Mouse (Mus musculus): ENCODE measurements around the gene E030030I06Rik. TPM values are rescaled to one million over a fixed set of nuclear protein-coding genes. Genes with fewer than 3 reads are reported as not detected.
"Not testable (repeated sequence)": the region's sequence is repeated elsewhere in the genome, so short reads cannot be mapped to it uniquely, and the experiment has no call there.

E030030I06Rik gene
- polyA plus RNA-seq, 2 experiments: 10.6 to 16.7 TPM

DNA sequence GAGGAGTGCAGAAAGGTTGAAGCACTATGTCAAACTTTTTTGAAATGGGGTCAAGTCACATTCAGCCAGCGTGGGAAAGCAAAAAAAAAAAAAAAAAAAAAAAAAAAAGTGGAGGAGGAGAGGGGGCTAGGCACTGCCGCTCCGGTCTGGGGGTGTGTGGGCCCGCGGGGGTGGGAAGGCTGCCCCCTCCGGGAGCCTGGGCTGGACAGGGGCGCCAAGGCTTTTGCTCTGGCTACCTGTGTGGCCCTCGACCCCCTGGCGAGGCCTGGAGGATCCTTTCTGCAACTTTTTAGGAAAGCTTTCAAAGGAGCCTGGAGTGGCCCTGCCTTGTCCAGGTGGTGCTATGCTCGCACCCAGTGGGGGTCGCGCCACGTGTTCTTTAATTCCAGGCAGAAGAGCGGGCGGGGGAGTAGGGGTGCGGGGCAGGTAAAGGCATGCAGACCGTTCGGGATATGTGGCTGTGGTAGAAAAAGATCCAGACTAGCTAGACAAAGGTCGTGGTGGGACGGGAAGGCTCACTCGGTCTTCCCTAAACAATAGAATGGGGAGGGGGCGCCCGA is 10.6 kb upstream of the E030030I06Rik start:
- H3K27me3 ChIP-seq (ENCODE audit: control insufficient read depth, insufficient read depth, low read length): peaks cover 57% of the 10 kb centered on the region
- no peak overlapping the region for H3K4me3 ChIP-seq (replicated peaks; ENCODE audit: low read length)
- no peak for TF ChIP-seq POLR2A (IDR thresholded peaks at IDR 0.05; ENCODE audit: borderline replicate concordance, extremely low read depth, insufficient read depth, insufficient read length)
- no peak for DNase-seq (ENCODE audit: low spot score)
- H3K9me3 ChIP-seq (ENCODE audit: control insufficient read depth, low read length): no peaks in the 10 kb centered on the region
- no peaks in the 10 kb centered on the region for H3K4me1 ChIP-seq (ENCODE audit: control insufficient read depth, insufficient read depth, low read length)
- no peak overlapping the region for H3K27ac ChIP-seq (replicated peaks; ENCODE audit: low read depth, low read length)
- no peak overlapping the region for H3K9ac ChIP-seq (ENCODE audit: low read depth, low read length, severe bottlenecking)
- no peak overlapping the region for H3K4me2 ChIP-seq (replicated peaks; ENCODE audit: low read depth, low read length, severe bottlenecking)
- WGBS: 1% methylated on average over 22 of the region's 23 CpGs
- no peaks in the 10 kb centered on the region for H3K36me3 ChIP-seq (ENCODE audit: control insufficient read depth, insufficient read depth, low read length)
- ATAC-seq (ENCODE audit: low FRiP score, low read depth): no peak

DNA sequence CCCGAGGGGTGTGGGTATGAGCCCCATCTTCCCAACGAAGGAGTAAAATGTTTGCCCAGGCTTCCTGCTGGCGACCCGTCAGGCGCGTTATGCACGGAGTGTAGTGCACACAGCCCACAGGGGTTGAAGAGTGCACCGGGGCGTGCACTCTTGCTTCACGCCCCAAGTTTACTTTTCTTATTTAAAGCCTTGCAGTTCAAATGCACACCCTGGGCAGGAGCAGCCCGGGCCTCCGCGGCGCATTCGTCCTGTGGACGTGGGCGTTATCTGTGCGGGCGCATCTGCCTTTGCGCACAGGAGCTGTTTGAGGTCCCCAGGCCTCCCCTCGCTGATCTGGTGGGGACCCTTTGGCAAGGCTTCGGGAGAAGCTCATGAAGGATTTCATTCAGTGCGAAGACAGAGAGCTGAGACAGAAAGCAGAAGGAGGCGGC is 10.1 kb upstream of the E030030I06Rik start:
- H3K27me3 ChIP-seq (ENCODE audit: control insufficient read depth, insufficient read depth, low read length): peaks cover 58% of the 10 kb centered on the region
- H3K9ac ChIP-seq (ENCODE audit: low read depth, low read length, severe bottlenecking): no peak overlapping the region
- WGBS: under 1% methylated on average over 24 of the region's 24 CpGs
- no peak overlapping the region for H3K27ac ChIP-seq (replicated peaks; ENCODE audit: low read depth, low read length)
- DNase-seq (ENCODE audit: low spot score) (no peak), ATAC-seq (ENCODE audit: low FRiP score, low read depth) (no peak)
- no peaks in the 10 kb centered on the region for H3K9me3 ChIP-seq (ENCODE audit: control insufficient read depth, low read length)
- TF ChIP-seq POLR2A (IDR thresholded peaks at IDR 0.05; ENCODE audit: borderline replicate concordance, extremely low read depth, insufficient read depth, insufficient read length): no peak
- peak overlapping the region; percentile 28; the same call in 1 of the 2 replicates for H3K4me3 ChIP-seq (replicated peaks; ENCODE audit: low read length)
- H3K36me3 ChIP-seq (ENCODE audit: control insufficient read depth, insufficient read depth, low read length): no peaks in the 10 kb centered on the region
- H3K4me2 ChIP-seq (replicated peaks; ENCODE audit: low read depth, low read length, severe bottlenecking): peak overlapping the region; percentile 50; the same call in 1 of the 2 replicates
- H3K4me1 ChIP-seq (ENCODE audit: control insufficient read depth, insufficient read depth, low read length): no peaks in the 10 kb centered on the region

DNA sequence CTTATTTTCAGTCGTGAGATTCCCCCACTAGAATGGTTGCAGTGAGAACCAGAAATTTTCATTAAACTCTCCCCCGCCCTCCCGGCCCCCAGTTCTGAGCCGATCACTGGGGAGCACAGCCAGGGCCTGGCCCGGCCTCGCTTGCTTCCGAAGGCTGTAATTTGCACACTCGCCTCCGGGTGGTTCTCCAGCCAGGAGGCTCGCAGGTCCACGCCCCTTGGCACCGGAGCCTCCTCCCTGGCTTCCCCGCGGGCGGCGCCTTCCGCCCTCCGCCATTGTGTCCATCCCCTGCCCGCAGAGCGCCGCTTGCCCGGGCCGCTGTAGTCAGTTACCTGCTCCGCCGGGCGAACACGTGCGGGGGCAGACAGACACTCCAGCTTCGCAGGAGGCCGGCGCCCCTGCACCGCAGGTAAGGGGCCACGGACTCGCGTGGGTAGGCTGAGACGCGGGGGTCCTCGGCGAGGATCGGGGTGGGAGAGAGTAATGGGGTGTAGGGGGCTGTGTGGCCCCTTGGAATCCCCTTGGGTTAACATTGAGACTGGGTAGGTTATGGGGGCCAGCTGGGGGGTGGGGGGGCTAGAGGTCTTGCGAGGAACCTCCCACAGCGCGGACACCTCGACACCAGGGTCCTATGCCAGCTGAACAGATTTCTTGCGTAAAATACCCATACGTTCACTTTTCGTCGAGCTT is 9.4 kb upstream of the E030030I06Rik start, which contains the start of the genes Raet1e and H60b:
Raet1e (plus strand) TSS at position 260 of the 690 bp plus-strand sequence.
H60b (plus strand) TSS at position 277 of the 690 bp plus-strand sequence.
- under 1% methylated on average over 37 of the region's 48 CpGs for WGBS
- peak within 1 kb of the TSS; percentile 28 for H3K4me3 ChIP-seq (replicated peaks; ENCODE audit: low read length)
- H3K9ac ChIP-seq (ENCODE audit: low read depth, low read length, severe bottlenecking); H3K36me3 ChIP-seq (ENCODE audit: control insufficient read depth, insufficient read depth, low read length); H3K9me3 ChIP-seq (ENCODE audit: control insufficient read depth, low read length); H3K27ac ChIP-seq (replicated peaks; ENCODE audit: low read depth, low read length); H3K4me1 ChIP-seq (ENCODE audit: control insufficient read depth, insufficient read depth, low read length); DNase-seq (ENCODE audit: low spot score): not testable (repeated sequence)
- H3K27me3 ChIP-seq (ENCODE audit: control insufficient read depth, insufficient read depth, low read length): peaks cover 58% of the 10 kb centered on the region
- peak; percentile 47; the same call in 1 of the 2 replicates for ATAC-seq (ENCODE audit: low FRiP score, low read depth)
- peak within 1 kb of the TSS; percentile 50 for H3K4me2 ChIP-seq (replicated peaks; ENCODE audit: low read depth, low read length, severe bottlenecking)

DNA sequence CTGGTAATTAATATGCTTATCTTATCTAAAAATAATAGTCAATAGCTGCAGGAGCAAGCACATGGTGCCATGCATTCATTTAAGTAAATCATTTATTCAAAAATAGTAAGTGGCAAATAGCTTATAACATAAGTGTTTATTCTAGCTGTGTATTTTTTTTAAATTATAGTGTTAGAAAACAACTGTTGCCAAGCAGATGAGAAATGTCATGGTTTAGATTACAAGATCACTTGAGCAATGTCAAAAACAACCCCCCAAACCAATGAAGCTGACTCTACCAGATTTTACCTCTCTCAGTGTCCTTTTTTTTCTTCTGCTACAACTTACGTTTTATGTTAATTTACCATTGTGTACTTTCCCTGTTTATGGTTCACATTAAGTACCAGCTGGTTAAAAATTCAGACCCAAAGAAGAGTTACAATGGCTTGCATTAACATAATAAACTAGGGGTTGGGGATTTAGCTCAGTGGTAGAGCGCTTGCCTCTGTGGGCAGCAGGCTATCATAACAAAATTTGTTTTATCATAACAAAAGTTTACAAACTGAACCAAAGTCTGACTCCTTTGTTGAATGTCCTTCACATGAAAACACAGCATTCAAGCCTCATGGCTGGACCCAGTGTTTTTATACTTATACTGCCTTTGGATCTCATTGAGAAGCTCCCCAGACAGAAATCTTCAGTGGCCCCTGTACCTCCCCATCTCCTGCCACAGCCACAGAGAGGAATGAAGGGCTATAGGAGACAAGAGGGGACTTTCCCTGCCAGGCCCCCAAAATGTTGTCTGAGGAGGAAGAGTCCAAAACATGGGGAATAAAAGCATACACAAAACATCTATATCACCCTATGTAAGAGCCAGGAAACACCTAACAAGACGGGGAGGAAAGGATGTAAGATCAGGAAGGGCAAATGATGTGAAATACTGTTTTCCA is 6.1 kb upstream of the E030030I06Rik start:
- DNase-seq (ENCODE audit: low spot score) (no peak), ATAC-seq (ENCODE audit: low FRiP score, low read depth) (no peak)
- no peaks in the 10 kb centered on the region for H3K9me3 ChIP-seq (ENCODE audit: control insufficient read depth, low read length)
- H3K4me3 ChIP-seq (replicated peaks; ENCODE audit: low read length): no peak overlapping the region
- H3K27ac ChIP-seq (replicated peaks; ENCODE audit: low read depth, low read length): no peak overlapping the region
- no peak overlapping the region for H3K4me2 ChIP-seq (replicated peaks; ENCODE audit: low read depth, low read length, severe bottlenecking)
- TF ChIP-seq POLR2A (IDR thresholded peaks at IDR 0.05; ENCODE audit: borderline replicate concordance, extremely low read depth, insufficient read depth, insufficient read length): no peak
- 9% methylated on average over 3 of the region's 3 CpGs for WGBS
- peaks cover 4% of the 10 kb centered on the region for H3K4me1 ChIP-seq (ENCODE audit: control insufficient read depth, insufficient read depth, low read length)
- no peaks in the 10 kb centered on the region for H3K36me3 ChIP-seq (ENCODE audit: control insufficient read depth, insufficient read depth, low read length)
- H3K27me3 ChIP-seq (ENCODE audit: control insufficient read depth, insufficient read depth, low read length): peaks cover 66% of the 10 kb centered on the region
- H3K9ac ChIP-seq (ENCODE audit: low read depth, low read length, severe bottlenecking): no peak overlapping the region

DNA sequence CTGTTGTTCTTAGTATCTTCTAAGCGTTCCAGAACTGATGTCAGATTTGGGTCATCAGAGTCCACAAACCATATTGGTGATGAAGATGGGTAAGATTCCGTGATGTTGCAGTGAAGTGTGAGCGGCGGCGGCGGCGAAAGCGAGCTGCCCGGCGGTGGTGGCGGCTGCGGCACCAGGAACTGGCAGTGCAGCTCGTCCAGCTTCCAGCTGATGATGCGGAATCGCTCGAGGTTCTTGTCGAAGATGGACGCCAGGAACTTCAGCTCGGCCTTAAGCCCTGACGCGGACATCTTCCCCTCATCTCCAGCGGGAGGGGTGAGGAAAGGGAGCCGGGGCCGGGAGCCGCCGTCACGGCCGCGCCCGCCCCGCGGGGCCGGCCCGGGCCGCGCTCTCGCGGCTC is 5.1 kb upstream of the E030030I06Rik start:
- not testable (repeated sequence) for ATAC-seq (ENCODE audit: low FRiP score, low read depth); H3K9me3 ChIP-seq (ENCODE audit: control insufficient read depth, low read length); H3K4me1 ChIP-seq (ENCODE audit: control insufficient read depth, insufficient read depth, low read length); H3K36me3 ChIP-seq (ENCODE audit: control insufficient read depth, insufficient read depth, low read length); H3K27ac ChIP-seq (replicated peaks; ENCODE audit: low read depth, low read length); H3K9ac ChIP-seq (ENCODE audit: low read depth, low read length, severe bottlenecking); DNase-seq (ENCODE audit: low spot score)
- under 1% methylated on average over 29 of the region's 38 CpGs for WGBS
- Histone ChIP-seq H3K4me3 (replicated peaks; ENCODE audit: low read length) (peak overlapping the region; percentile 32), H3K27me3 (ENCODE audit: control insufficient read depth, insufficient read depth, low read length) (peaks cover 62% of the 10 kb centered on the region), H3K4me2 (replicated peaks; ENCODE audit: low read depth, low read length, severe bottlenecking) (peak overlapping the region; percentile 46)

DNA sequence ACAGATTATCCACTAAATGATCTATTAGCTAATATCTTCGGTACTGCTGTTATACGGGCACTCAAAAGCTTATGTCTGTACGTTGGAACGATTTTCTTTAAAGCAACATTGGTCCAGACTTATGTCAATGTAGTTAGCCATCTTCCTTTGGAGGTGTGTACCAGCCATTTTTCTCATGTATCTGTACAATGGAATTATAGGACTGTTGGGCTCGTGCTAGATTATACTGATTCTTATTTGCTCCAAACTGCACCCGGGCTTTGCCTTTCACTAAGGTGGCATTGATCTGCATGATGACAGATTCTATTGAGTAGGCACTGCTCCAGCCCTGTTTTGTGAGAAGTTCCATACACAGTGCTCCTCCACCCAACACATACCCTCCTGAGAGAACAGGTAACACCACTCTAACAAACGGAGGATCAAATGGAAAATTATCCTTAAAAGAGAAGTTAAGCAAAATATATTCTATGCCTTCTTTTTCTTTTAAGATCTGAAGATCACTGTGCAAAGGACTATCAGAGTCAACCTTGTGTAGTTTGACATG is 4.1 kb upstream of the E030030I06Rik start:
- WGBS: 4% methylated on average over 6 of the region's 7 CpGs
- not testable (repeated sequence) for H3K36me3 ChIP-seq (ENCODE audit: control insufficient read depth, insufficient read depth, low read length); H3K9me3 ChIP-seq (ENCODE audit: control insufficient read depth, low read length); H3K4me1 ChIP-seq (ENCODE audit: control insufficient read depth, insufficient read depth, low read length); ATAC-seq (ENCODE audit: low FRiP score, low read depth); H3K27ac ChIP-seq (replicated peaks; ENCODE audit: low read depth, low read length); DNase-seq (ENCODE audit: low spot score); H3K4me3 ChIP-seq (replicated peaks; ENCODE audit: low read length); H3K9ac ChIP-seq (ENCODE audit: low read depth, low read length, severe bottlenecking); H3K4me2 ChIP-seq (replicated peaks; ENCODE audit: low read depth, low read length, severe bottlenecking)
- peaks cover 53% of the 10 kb centered on the region for H3K27me3 ChIP-seq (ENCODE audit: control insufficient read depth, insufficient read depth, low read length)

DNA sequence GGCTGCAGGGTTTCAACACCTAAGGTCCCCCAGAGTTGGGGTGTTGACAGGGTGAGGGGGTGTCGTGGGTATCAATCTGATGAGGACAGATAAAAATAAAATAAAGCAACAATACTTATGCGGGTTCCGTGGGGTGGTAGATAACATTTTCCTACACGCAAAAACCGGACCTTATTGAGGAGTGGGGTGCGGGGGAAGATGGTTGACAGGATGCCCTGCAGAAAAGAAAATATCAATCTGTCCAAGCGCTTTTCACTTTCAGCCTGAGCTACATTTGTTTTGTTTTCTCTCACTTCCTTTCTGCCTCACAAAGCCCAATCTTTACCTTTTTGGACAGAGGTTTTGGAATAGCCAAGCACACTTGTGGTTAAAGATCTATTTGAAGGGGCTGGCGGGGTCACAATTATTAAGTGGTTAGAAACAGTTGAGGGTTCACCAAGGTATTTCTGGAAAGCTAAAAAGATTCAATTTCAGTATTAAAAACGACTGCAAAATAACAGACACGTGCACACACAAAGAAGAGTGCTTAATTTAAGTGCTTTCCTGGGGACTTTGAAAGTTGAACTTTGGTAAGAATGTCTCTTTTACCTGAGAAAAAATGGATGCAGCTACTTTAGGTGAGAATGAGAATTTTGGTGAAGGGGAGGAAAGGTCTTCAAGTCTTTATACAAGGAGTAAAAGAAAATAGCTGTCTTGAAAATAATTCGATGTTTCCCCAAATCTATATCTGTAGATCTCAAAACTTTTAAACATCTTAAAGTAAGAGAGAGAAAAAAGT is 3.0 kb upstream of the E030030I06Rik start:
- H3K27me3 ChIP-seq (ENCODE audit: control insufficient read depth, insufficient read depth, low read length): peaks cover 42% of the 10 kb centered on the region
- not testable (repeated sequence) for DNase-seq (ENCODE audit: low spot score); H3K4me1 ChIP-seq (ENCODE audit: control insufficient read depth, insufficient read depth, low read length); H3K9ac ChIP-seq (ENCODE audit: low read depth, low read length, severe bottlenecking); H3K4me3 ChIP-seq (replicated peaks; ENCODE audit: low read length); H3K27ac ChIP-seq (replicated peaks; ENCODE audit: low read depth, low read length); H3K4me2 ChIP-seq (replicated peaks; ENCODE audit: low read depth, low read length, severe bottlenecking); H3K9me3 ChIP-seq (ENCODE audit: control insufficient read depth, low read length); ATAC-seq (ENCODE audit: low FRiP score, low read depth); H3K36me3 ChIP-seq (ENCODE audit: control insufficient read depth, insufficient read depth, low read length)
- WGBS: 3% methylated on average over 11 of the region's 11 CpGs
